Mouse (Mus musculus) lung, embryonic 16.5 days (tissue): ENCODE results near the gene Kcnk13. TPM values are rescaled to one million over a fixed set of nuclear protein-coding genes. Genes with fewer than 3 reads are reported as not detected.
"Not testable (repeated sequence)": the region's sequence is repeated elsewhere in the genome, so short reads cannot be mapped to it uniquely, and the experiment has no call there.

Experiments
- ATAC-seq: fragments of 200-750 bp; cut with Nextera tagmentation; 2 replicates; pipeline ENCODE4 v1.8.0; 2017; ENCODE audit warnings: low read depth, mild to moderate bottlenecking, moderate library complexity
- H3K27ac ChIP-seq: fragments of 300-500 bp; sonication (generic); 2 replicates; pipeline ENCODE4 v1.5.1; 2014; ENCODE audit warnings: mild to moderate bottlenecking, control low read depth, low read length
- H3K27me3 ChIP-seq: fragments of 300-500 bp; sonication (generic); 2 replicates; pipeline ENCODE4 v1.6.1; 2014; ENCODE audit warnings: low read depth, low read length, mixed read lengths; ENCODE audit not compliant: control insufficient read depth, insufficient read depth
- H3K36me3 ChIP-seq: fragments of 300-500 bp; sonication (generic); 2 replicates; pipeline ENCODE4 v1.6.1; 2014; ENCODE audit warnings: low read length; ENCODE audit not compliant: control insufficient read depth, insufficient read depth
- H3K4me1 ChIP-seq: fragments of 300-500 bp; sonication (generic); replicated peaks from 2 replicates; pipeline ENCODE4 v1.6.1; 2014; ENCODE audit warnings: low read length, mixed read lengths; ENCODE audit not compliant: control insufficient read depth, insufficient read depth
- H3K4me2 ChIP-seq: fragments of 300-500 bp; sonication (generic); 2 replicates; pipeline ENCODE4 v1.6.1; 2014; ENCODE audit warnings: low read depth, low read length, control low read depth
- H3K4me3 ChIP-seq: fragments of 300-500 bp; sonication (generic); 2 replicates; pipeline ENCODE4 v1.5.1; 2014; ENCODE audit warnings: mild to moderate bottlenecking, low read length, control low read depth
- H3K9ac ChIP-seq: fragments of 300-500 bp; sonication (generic); 2 replicates; pipeline ENCODE4 v1.6.1; 2014; ENCODE audit warnings: low read length, control low read depth
- H3K9me3 ChIP-seq: fragments of 300-500 bp; sonication (generic); 2 replicates; pipeline ENCODE4 v1.6.1; 2016; ENCODE audit warnings: low read length; ENCODE audit not compliant: control insufficient read depth
- WGBS: fragments of 180-500 bp; shearing (Covaris S2); extraction: QIAGEN DNeasy Blood & Tissue Kit; methylation state at CpG from one replicate; pipeline ENCODE4 v1.1.7; 2014; 5-methylcytosine and 5-hydroxymethylcytosine counted together
- polyA plus RNA-seq: library from polyadenylated mRNA; unstranded; fragments of >200 nt; fragmentation: Nextera tagmentation; extraction: Ambion mirVana; gene quantifications from 2 replicates; pipeline ENCODE4 v1.2.1, GENCODE M21; 2015

Kcnk13 gene
- polyA plus RNA-seq, 1 experiment from 2014 or later: 4.9 TPM

- H3K4me1 ChIP-seq: peaks cover 10% of the 10 kb centered on the region
- no peaks in the 10 kb centered on the region for H3K9me3 ChIP-seq
- H3K4me3 ChIP-seq: no peak overlapping the region
- ATAC-seq: no peak
- H3K4me2 ChIP-seq: no peak overlapping the region
- peaks cover 14% of the 10 kb centered on the region for H3K27me3 ChIP-seq
- H3K9ac ChIP-seq: no peak overlapping the region
- no peaks in the 10 kb centered on the region for H3K36me3 ChIP-seq
- H3K27ac ChIP-seq: no peak overlapping the region
Measured at GRCm38 (mm10) chr12:99959291-99959690, 5.0 kb upstream of the Kcnk13 start.

DNA sequence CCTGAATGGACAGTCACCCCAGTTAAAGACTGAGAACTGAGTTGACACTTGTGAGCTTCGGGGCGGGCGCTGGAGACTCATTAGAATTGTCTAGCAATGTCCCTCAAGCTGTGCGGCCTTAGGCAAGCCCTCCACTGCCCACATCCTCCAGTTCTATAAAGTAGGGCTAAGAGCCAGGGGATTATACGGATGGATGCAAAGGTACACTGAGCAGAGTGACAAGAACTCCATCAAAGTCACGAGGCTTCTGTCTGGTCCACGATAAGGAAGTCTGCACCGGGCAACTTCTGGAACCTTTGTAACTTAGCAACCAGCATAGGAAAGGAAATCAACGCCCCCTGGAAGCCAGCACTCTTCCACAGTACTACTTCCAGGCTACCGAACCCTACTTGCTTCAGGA, 4.4 kb upstream of the Kcnk13 start:
- no peaks in the 10 kb centered on the region for H3K36me3 ChIP-seq
- H3K4me2 ChIP-seq: no peak overlapping the region
- no peak for ATAC-seq
- no peak overlapping the region for H3K4me3 ChIP-seq
- 34% methylated on average over 10 of the region's 10 CpGs for WGBS
- H3K27me3 ChIP-seq: peaks cover 19% of the 10 kb centered on the region
- H3K9ac ChIP-seq: no peak overlapping the region
- no peak overlapping the region for H3K27ac ChIP-seq
- H3K4me1 ChIP-seq: peaks cover 16% of the 10 kb centered on the region
- no peaks in the 10 kb centered on the region for H3K9me3 ChIP-seq

GRCm38 (mm10) chr12:99960675-99961074, 3.6 kb upstream of the Kcnk13 start:
- Histone ChIP-seq H3K4me3 (no peak overlapping the region), H3K9ac (no peak overlapping the region), H3K27me3 (peaks cover 24% of the 10 kb centered on the region), H3K9me3 (no peaks in the 10 kb centered on the region), H3K36me3 (no peaks in the 10 kb centered on the region), H3K4me2 (no peak overlapping the region), H3K27ac (no peak overlapping the region), H3K4me1 (peaks cover 20% of the 10 kb centered on the region)
- ATAC-seq: no peak
- WGBS: 73% methylated on average over 7 of the region's 7 CpGs

- Histone ChIP-seq H3K27ac (no peak overlapping the region), H3K4me3 (peak overlapping the region; percentile 60), H3K9ac (peak overlapping the region; percentile 68), H3K36me3 (no peaks in the 10 kb centered on the region), H3K4me2 (peak overlapping the region; percentile 63), H3K27me3 (peaks cover 48% of the 10 kb centered on the region), H3K4me1 (peaks cover 17% of the 10 kb centered on the region), H3K9me3 (no peaks in the 10 kb centered on the region)
- peak; percentile 41; the same call in 1 of the 2 replicates for ATAC-seq
- under 1% methylated on average over 77 of the region's 77 CpGs for WGBS
Measured at GRCm38 (mm10) chr12:99965203-99966115, 1.2 kb downstream of the Kcnk13 start.

DNA sequence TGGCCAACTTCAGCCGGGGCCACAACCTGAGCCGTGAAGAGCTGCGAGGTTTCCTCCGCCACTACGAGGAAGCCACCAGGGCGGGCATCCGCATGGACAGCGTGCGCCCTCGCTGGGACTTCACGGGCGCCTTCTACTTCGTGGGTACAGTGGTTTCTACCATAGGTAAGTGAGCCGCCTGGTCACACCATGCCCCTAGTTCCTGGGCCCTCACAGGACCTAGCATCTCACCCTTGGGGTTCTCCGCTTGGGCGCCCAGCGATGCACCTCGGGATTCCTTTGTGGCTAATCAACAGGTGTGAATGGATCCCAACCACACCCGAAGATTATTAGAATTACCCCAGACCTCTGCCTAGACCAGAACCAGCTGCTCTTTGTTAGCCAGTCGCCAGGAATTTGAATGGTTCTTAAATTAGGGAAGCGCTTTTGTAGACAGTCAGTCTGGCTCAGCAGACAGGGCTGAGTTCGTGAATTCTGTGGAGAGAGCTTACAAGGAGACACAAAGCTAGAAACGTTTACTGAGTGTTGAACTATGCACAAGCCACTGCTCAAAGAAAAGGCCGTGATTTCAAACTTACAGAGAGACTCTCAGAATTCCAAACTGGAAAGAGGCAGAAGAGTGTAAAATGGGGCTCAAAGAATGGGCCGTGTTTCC, 1.9 kb downstream of the Kcnk13 start:
- Histone ChIP-seq H3K4me1 (peaks cover 17% of the 10 kb centered on the region), H3K4me2 (peak overlapping the region; percentile 63), H3K36me3 (no peaks in the 10 kb centered on the region), H3K9ac (peak overlapping the region; percentile 68), H3K27ac (peak overlapping the region; percentile 32; the same call in 1 of the 2 replicates), H3K4me3 (peak overlapping the region; percentile 60), H3K27me3 (peaks cover 48% of the 10 kb centered on the region), H3K9me3 (no peaks in the 10 kb centered on the region)
- ATAC-seq: peak; percentile 9; the same call in 1 of the 2 replicates
- 4% methylated on average over 25 of the region's 25 CpGs for WGBS

GRCm38 (mm10) chr12:99966881-99967363, 2.6 kb downstream of the Kcnk13 start:
- H3K27ac ChIP-seq: peak overlapping the region; percentile 32; the same call in 1 of the 2 replicates
- H3K27me3 ChIP-seq: peaks cover 48% of the 10 kb centered on the region
- ATAC-seq: 0 out of 2 replicates have a peak, but pooled peaks have one; percentile 24
- H3K36me3 ChIP-seq: no peaks in the 10 kb centered on the region
- H3K4me1 ChIP-seq: peaks cover 17% of the 10 kb centered on the region
- WGBS: 11% methylated on average over 12 of the region's 12 CpGs
- no peak overlapping the region for H3K9ac ChIP-seq
- peak overlapping the region; percentile 60 for H3K4me3 ChIP-seq
- no peaks in the 10 kb centered on the region for H3K9me3 ChIP-seq
- peak overlapping the region; percentile 63 for H3K4me2 ChIP-seq

DNA sequence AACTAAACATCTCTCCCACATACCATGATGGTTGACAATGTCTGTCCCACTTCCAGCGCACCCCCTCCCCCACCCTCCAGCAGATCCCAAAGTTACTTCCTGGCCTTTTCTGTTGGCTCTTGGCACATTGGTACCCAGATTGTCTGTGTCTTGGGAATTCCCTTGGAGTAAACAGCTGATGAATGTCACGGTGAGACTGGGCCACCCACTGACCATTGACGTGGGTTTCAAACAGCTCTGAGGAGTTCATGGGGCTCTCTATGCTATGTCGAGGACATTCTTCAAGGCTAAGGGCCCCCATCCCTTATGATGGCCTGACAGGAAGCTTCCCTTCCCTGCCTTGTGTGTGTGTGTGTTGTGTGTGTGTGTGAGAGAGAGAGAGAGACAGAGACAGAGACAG, 5.6 kb downstream of the Kcnk13 start:
- H3K9ac ChIP-seq: no peak overlapping the region
- H3K27me3 ChIP-seq: peaks cover 29% of the 10 kb centered on the region
- 68% methylated on average over 4 of the region's 4 CpGs for WGBS
- H3K4me2 ChIP-seq: no peak overlapping the region
- H3K9me3 ChIP-seq: no peaks in the 10 kb centered on the region
- ATAC-seq: no peak
- no peaks in the 10 kb centered on the region for H3K36me3 ChIP-seq
- H3K4me3 ChIP-seq: no peak overlapping the region
- peaks cover 8% of the 10 kb centered on the region for H3K4me1 ChIP-seq
- no peak overlapping the region for H3K27ac ChIP-seq

GRCm38 (mm10) chr12:99971205-99971894, 7.1 kb downstream of the Kcnk13 start:
- not testable (repeated sequence) for H3K9ac ChIP-seq, H3K36me3 ChIP-seq, ATAC-seq, H3K27ac ChIP-seq, H3K9me3 ChIP-seq, H3K4me1 ChIP-seq, H3K4me3 ChIP-seq, H3K4me2 ChIP-seq
- H3K27me3 ChIP-seq: peaks cover 17% of the 10 kb centered on the region
- 64% methylated on average over 7 of the region's 7 CpGs for WGBS

DNA sequence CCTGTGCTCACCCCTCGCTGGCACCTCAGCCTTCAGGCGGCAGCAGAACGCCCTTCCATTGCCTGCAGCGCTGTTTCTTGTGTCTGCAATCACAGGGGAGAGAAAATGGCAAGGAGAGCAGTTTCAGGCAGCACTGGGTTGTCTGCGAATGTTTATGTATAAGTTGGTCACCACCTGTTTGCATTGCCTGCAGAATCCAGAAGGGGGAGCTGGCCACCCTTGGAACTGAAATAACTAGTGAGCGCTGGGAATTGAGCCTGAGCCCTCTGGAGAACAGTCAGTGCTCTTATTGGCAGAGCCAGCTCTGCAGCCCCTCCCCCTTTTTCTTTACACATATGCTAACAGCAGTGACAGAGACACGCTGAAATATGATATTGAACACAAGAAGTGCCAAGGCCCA, 8.5 kb downstream of the Kcnk13 start:
- no peak overlapping the region for H3K9ac ChIP-seq
- no peak for ATAC-seq
- 53% methylated on average over 7 of the region's 7 CpGs for WGBS

More for the DNA sequence above, 8.5 kb downstream of the Kcnk13 start:
- Histone ChIP-seq H3K36me3 (no peaks in the 10 kb centered on the region), H3K9me3 (no peaks in the 10 kb centered on the region), H3K27me3 (peaks cover 5% of the 10 kb centered on the region; the same call in 1 of the 2 replicates), H3K4me2 (no peak overlapping the region), H3K4me1 (no peaks in the 10 kb centered on the region), H3K27ac (no peak overlapping the region), H3K4me3 (no peak overlapping the region)
